ENCODE assay signal across 8 mouse cellular contexts in genomic region chr2:172345258-172345738, GRCm38 (mm10). TPM values are rescaled to one million over a fixed set of nuclear protein-coding genes. Genes with fewer than 3 reads are reported as not detected.
DNase-seq lines count a peak whose midpoint lies in the region; ATAC-seq and TF ChIP-seq lines count a peak whose summit lies in the region.

Gene Fam210b, plus strand, starts transcription at chr2:172345565.

- peak within 1 kb of the TSS; percentile 76 for H3K9ac ChIP-seq in embryonic facial prominence, embryonic 14.5 days (ENCODE audit: low read depth, low read length)
- peak within 1 kb of the TSS; percentile 91 for H3K9ac ChIP-seq in heart, adult 2 months (ENCODE audit: low read depth, low read length)
- peak within 1 kb of the TSS; percentile 73 for H3K9ac ChIP-seq in limb, embryonic 13.5 days
- H3K9ac ChIP-seq in midbrain, embryonic 16.5 days (ENCODE audit: low read depth, low read length), result peak within 1 kb of the TSS; percentile 75

- H3K27me3 ChIP-seq in embryonic facial prominence, embryonic 14.5 days (replicated peaks; ENCODE audit: control insufficient read depth, insufficient read depth, low read length), result no peaks in the 10 kb centered on the region
- H3K27me3 ChIP-seq in heart, adult 2 months (ENCODE audit: control insufficient read depth, insufficient read depth, low read length), result no peaks in the 10 kb centered on the region
- H3K27me3 ChIP-seq in limb, embryonic 13.5 days, result peaks cover 10% of the 10 kb centered on the region; the same call in 1 of the 2 replicates
- H3K27me3 ChIP-seq in midbrain, embryonic 16.5 days (ENCODE audit: control insufficient read depth, insufficient read depth, low read depth, low read length), result no peaks in the 10 kb centered on the region

- ATAC-seq in embryonic facial prominence, embryonic 14.5 days (ENCODE audit: low read depth), result peak; percentile 93
- peak; percentile 95 for ATAC-seq in limb, embryonic 13.5 days (ENCODE audit: low FRiP score, low read depth)
- ATAC-seq in midbrain, embryonic 16.5 days, result peak; percentile 93

- H3K36me3 ChIP-seq in embryonic facial prominence, embryonic 14.5 days (ENCODE audit: control insufficient read depth, insufficient read depth, low read length), result no peaks in the 10 kb centered on the region
- no peaks in the 10 kb centered on the region for H3K36me3 ChIP-seq in heart, adult 2 months (ENCODE audit: control insufficient read depth, insufficient read depth, low read length)
- no peaks in the 10 kb centered on the region for H3K36me3 ChIP-seq in limb, embryonic 13.5 days
- H3K36me3 ChIP-seq in midbrain, embryonic 16.5 days (ENCODE audit: control insufficient read depth, insufficient read depth, low read length), result no peaks in the 10 kb centered on the region

- peak within 1 kb of the TSS; percentile 65 for H3K4me3 ChIP-seq in embryonic facial prominence, embryonic 14.5 days (ENCODE audit: low read depth, low read length)
- peak within 1 kb of the TSS; percentile 69 for H3K4me3 ChIP-seq in heart, adult 2 months
- peak within 1 kb of the TSS; percentile 70 for H3K4me3 ChIP-seq in limb, embryonic 13.5 days
- H3K4me3 ChIP-seq in midbrain, embryonic 16.5 days (ENCODE audit: low read depth, low read length), result peak within 1 kb of the TSS; percentile 67

- peak within 1 kb of the TSS; percentile 59 for H3K27ac ChIP-seq in embryonic facial prominence, embryonic 14.5 days (replicated peaks; ENCODE audit: low read depth, low read length)
- H3K27ac ChIP-seq in heart, adult 2 months, result peak within 1 kb of the TSS; percentile 65
- peak within 1 kb of the TSS; percentile 83 for H3K27ac ChIP-seq in limb, embryonic 13.5 days
- peak within 1 kb of the TSS; percentile 53; the same call in 1 of the 2 replicates for H3K27ac ChIP-seq in midbrain, embryonic 16.5 days (ENCODE audit: low read length)

- no peaks in the 10 kb centered on the region for H3K4me1 ChIP-seq in embryonic facial prominence, embryonic 14.5 days (ENCODE audit: control insufficient read depth, insufficient read depth, low read length)
- peaks cover 1% of the 10 kb centered on the region for H3K4me1 ChIP-seq in heart, adult 2 months (ENCODE audit: control insufficient read depth, insufficient read depth, low read length)
- H3K4me1 ChIP-seq in limb, embryonic 13.5 days, result peaks cover 21% of the 10 kb centered on the region
- H3K4me1 ChIP-seq in midbrain, embryonic 16.5 days (ENCODE audit: control insufficient read depth, insufficient read depth, low read length), result peaks cover 3% of the 10 kb centered on the region; the same call in 1 of the 2 replicates

- WGBS in embryonic facial prominence, embryonic 14.5 days, result 0% methylated on average over 5 of the region's 35 CpGs
- 1% methylated on average over 35 of the region's 35 CpGs for WGBS in heart, adult 2 months
- WGBS in limb, embryonic 13.5 days, result under 1% methylated on average over 34 of the region's 35 CpGs
- WGBS in midbrain, embryonic 16.5 days, result under 1% methylated on average over 29 of the region's 35 CpGs

- H3K4me2 ChIP-seq in embryonic facial prominence, embryonic 14.5 days (ENCODE audit: low read depth, low read length), result peak within 1 kb of the TSS; percentile 93
- peak within 1 kb of the TSS; percentile 98 for H3K4me2 ChIP-seq in limb, embryonic 13.5 days (replicated peaks)
- peak within 1 kb of the TSS; percentile 98 for H3K4me2 ChIP-seq in midbrain, embryonic 16.5 days (ENCODE audit: low read length)

- no peak for TF ChIP-seq CTCF in heart, adult 2 months (IDR thresholded peaks at IDR 0.05)

- H3K9me3 ChIP-seq in embryonic facial prominence, embryonic 14.5 days (ENCODE audit: control insufficient read depth, low read length), result peaks cover 9% of the 10 kb centered on the region; the same call in 1 of the 2 replicates
- 0 out of 2 replicates have a peak, but pooled peaks cover 3% of the 10 kb centered on the region for H3K9me3 ChIP-seq in limb, embryonic 13.5 days
- H3K9me3 ChIP-seq in midbrain, embryonic 16.5 days (replicated peaks; ENCODE audit: control insufficient read depth, low read length, poor library complexity, severe bottlenecking), result no peaks in the 10 kb centered on the region

- H3K79me2 ChIP-seq in heart, adult 2 months (replicated peaks; ENCODE audit: control insufficient read depth, insufficient read depth, low read length), result no peaks in the 10 kb centered on the region

- TF ChIP-seq POLR2A in heart, adult 2 months (IDR thresholded peaks at IDR 0.05; ENCODE audit: insufficient read depth, low read depth, low read length), result peak; percentile 73

- no peak for TF ChIP-seq EP300 in heart, adult 2 months (IDR thresholded peaks at IDR 0.05; ENCODE audit: insufficient read depth, low read depth, low read length)

- intact Hi-C loops in heart, adult 2 months (cut with DNase I), result loop anchor here (1.0 to 10.0 kb wide), 2 partner anchors 25 to 100 kb away; partner anchors contain the start of genes Aurka, Cstf1 and Rtf2

- peak; percentile 98 for DNase-seq in 3T3-L1 (ENCODE audit: low read depth, low spot score)
- DNase-seq in adrenal gland, postnatal 4 days (ENCODE audit: low spot score in 2 of 2), result peak; percentile 90
- peak; percentile 99 for DNase-seq in embryonic facial prominence, embryonic 14.5 days (ENCODE audit: low spot score)
- peak; percentile 98 for DNase-seq in heart, adult 2 months
- peak; percentile 98 to 99 for DNase-seq in kidney, adult 8-10 months
- peak; percentile 97 to 99 for DNase-seq in spleen, postnatal 10 days (ENCODE audit: low spot score in 2 of 2)

RNA-seq across cellular contexts. Expression of gene Fam210b, which starts in this region (rescaled TPM):
- 10 to 100 TPM; 28.4 to 33.2 TPM for total RNA-seq in adrenal gland, postnatal 4 days (2021)
- 13.1 and 16.0 TPM in 2 replicates for polyA plus RNA-seq in embryonic facial prominence, embryonic 14.5 days (2014; fragmentation: Nextera tagmentation; extraction: Ambion mirVana)
- 1 to 10 TPM; 5.4 to 6.1 TPM for total RNA-seq in heart, adult 2 months (2021)
- 6.4 and 9.4 TPM in 2 replicates for polyA plus RNA-seq in heart, adult 2 months (2012; rRNA removed)
- polyA plus RNA-seq in limb, embryonic 13.5 days (2015; fragmentation: Nextera tagmentation; extraction: Ambion mirVana), result 19.0 and 20.3 TPM in 2 replicates
- polyA plus RNA-seq in midbrain, embryonic 16.5 days (2015; fragmentation: Nextera tagmentation; extraction: Ambion mirVana), result 21.2 and 24.0 TPM in 2 replicates

Comparison
In these comparisons a context has a peak if more than half of its experiments do, and no peak if none do; other contexts are left out.
1. Peak in every context shown above with its lines: DNase-seq, ATAC-seq, H3K4me3 ChIP-seq and H3K27ac ChIP-seq.
2. RNA of gene Fam210b (total RNA-seq): 28.4 to 33.2 TPM in adrenal gland, postnatal 4 days; 5.4 to 6.1 TPM in heart, adult 2 months; every median in the first group is over 4 times any median in the second.